Mouse (Mus musculus) ES-Bruce4 (cell line): Measurements from ENCODE around the gene Cdipt.

Experiments used
- CTCF ChIP-seq: IDR thresholded peaks from one replicate; pipeline ENCODE4 v1.8.1; 2011; ENCODE audit warnings: low read depth, low read length
- EP300 ChIP-seq: IDR thresholded peaks from 2 replicates; pipeline ENCODE4 v1.6.1; 2011; ENCODE audit warnings: low read depth, low read length; ENCODE audit not compliant: insufficient read depth
- POLR2A ChIP-seq: IDR thresholded peaks from one replicate; pipeline ENCODE4 v1.8.1; 2011; ENCODE audit warnings: low read length; ENCODE audit not compliant: insufficient read depth

DNA sequence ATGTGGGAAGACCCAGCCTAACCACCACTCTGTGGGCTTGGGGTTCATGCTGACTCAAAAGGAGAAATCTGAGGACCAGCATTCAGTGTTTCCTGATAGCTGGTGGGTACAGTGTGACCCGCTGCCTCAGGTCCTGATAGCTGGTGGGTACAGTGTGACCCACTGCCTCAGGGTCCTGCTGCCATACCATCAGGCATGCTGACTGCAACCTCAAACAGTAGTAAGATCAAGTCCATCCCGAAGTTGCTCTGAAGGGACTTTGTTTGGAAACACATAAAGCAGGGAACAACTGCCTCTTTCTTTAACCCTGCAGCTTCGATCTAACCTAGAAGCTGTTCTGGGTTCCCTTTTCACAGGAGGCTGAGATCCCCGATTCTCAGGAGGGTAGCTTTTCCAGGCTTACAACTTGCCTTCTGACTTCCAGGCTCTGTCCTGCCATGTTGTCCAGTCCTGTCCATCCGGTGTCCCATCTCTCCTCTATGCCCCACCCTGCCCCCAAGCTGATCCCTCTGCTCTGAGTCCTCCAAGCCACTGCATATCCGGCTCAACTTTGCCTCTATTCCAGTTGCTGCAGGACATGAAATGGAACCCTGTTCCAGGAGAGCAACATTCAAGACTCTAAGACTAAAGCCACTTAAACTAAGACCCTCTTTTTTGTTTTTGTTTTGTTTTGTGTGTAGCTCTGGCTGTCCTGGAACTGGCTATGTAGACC is 31.8 kb downstream of the Cdipt start:
- no peak for TF ChIP-seq POLR2A
- no peak for TF ChIP-seq CTCF
- peak; percentile 57; the same call in 1 of the 2 replicates for TF ChIP-seq EP300
